Mouse (Mus musculus): Measurements from ENCODE around the gene Pomgnt1. TPM values are rescaled to one million over a fixed set of nuclear protein-coding genes. Genes with fewer than 3 reads are reported as not detected.

The Pomgnt1 gene
- total RNA-seq (2021): 10 to 100 TPM; 47.9 to 50.7 TPM
- long read RNA-seq, experiment 1, transcript Pomgnt1-203 (22 exons, 2,719 nt): major isoform, 232 of 252 reads
- long read RNA-seq, experiment 1, partial matches to known transcripts: 5 of 252 reads
- long read RNA-seq, experiment 1, other reads (novel, unspliced or antisense): 15 of 252 reads
- long read RNA-seq, experiment 2, transcript Pomgnt1-203 (22 exons, 2,719 nt): major isoform, 220 of 251 reads
- long read RNA-seq, experiment 2, partial matches to known transcripts: 3 of 251 reads
- long read RNA-seq, experiment 2, other reads (novel, unspliced or antisense): 27 of 251 reads

GRCm38 (mm10) chr4:116123602-116124519, at the start of gene Pomgnt1, which contains the start of gene Rad54l:
Gene Pomgnt1 (plus strand): TSS chr4:116123840.
Gene Rad54l (minus strand): TSS chr4:116123690.
- peak; percentile 87 for DNase-seq
- Histone ChIP-seq H3K4me3 (peak within 1 kb of the TSS; percentile 75), H3K27ac (peak within 1 kb of the TSS; percentile 81)
- intact Hi-C loops (cut with DNase I): no loop called here
- peak; percentile 26 for TF ChIP-seq CTCF (IDR thresholded peaks at IDR 0.05)

GRCm38 (mm10) chr4:116074145-116074675, 49.4 kb upstream of the Pomgnt1 start:
- intact Hi-C loops (cut with DNase I): no loop called here
- peak overlapping the region; percentile 98 for H3K27ac ChIP-seq
- peak; percentile 29 for TF ChIP-seq CTCF (IDR thresholded peaks at IDR 0.05)
- peak overlapping the region; percentile 97 for H3K4me3 ChIP-seq
- no peak for DNase-seq

- Histone ChIP-seq H3K27ac (peak within 1 kb of the TSS; percentile 98), H3K4me3 (peak within 1 kb of the TSS; percentile 97)
- peak; percentile 97 for DNase-seq
- TF ChIP-seq CTCF (IDR thresholded peaks at IDR 0.05): no peak
- intact Hi-C loops (cut with DNase I): no loop called here
Observed at GRCm38 (mm10) chr4:116074861-116075620, 48.6 kb upstream of the Pomgnt1 start, which contains the start of the genes Uqcrh and Lrrc41. Gene Uqcrh (minus strand): TSS chr4:116075071. Gene Lrrc41 (plus strand): TSS chr4:116075269.

GRCm38 (mm10) chr4:116075631-116076368, 47.8 kb upstream of the Pomgnt1 start:
- Histone ChIP-seq H3K4me3 (peak overlapping the region; percentile 97), H3K27ac (peak overlapping the region; percentile 98)
- intact Hi-C loops (cut with DNase I): no loop called here
- peak; percentile 63 for TF ChIP-seq CTCF (IDR thresholded peaks at IDR 0.05)
- DNase-seq: peak; percentile 88

- Histone ChIP-seq H3K27ac (peak overlapping the region; percentile 98), H3K4me3 (peak overlapping the region; percentile 97)
- intact Hi-C loops (cut with DNase I): no loop called here
- peak; percentile 59 for DNase-seq
- no peak for TF ChIP-seq CTCF (IDR thresholded peaks at IDR 0.05)
Observed at GRCm38 (mm10) chr4:116076369-116077231, 47.0 kb upstream of the Pomgnt1 start.

- peak; percentile 20 for DNase-seq
- intact Hi-C loops (cut with DNase I): no loop called here
- H3K4me3 ChIP-seq: peak overlapping the region; percentile 97
- peak overlapping the region; percentile 98 for H3K27ac ChIP-seq
- TF ChIP-seq CTCF (IDR thresholded peaks at IDR 0.05): no peak
Observed at GRCm38 (mm10) chr4:116077240-116078095, 46.2 kb upstream of the Pomgnt1 start.

- Histone ChIP-seq H3K27ac (no peak overlapping the region), H3K4me3 (no peak overlapping the region)
- DNase-seq: peak; percentile 51
- no peak for TF ChIP-seq CTCF (IDR thresholded peaks at IDR 0.05)
- intact Hi-C loops (cut with DNase I): no loop called here
Observed at GRCm38 (mm10) chr4:116088510-116089249, 35.0 kb upstream of the Pomgnt1 start.

- DNase-seq: no peak
- intact Hi-C loops (cut with DNase I): no loop called here
- no peak for TF ChIP-seq CTCF (IDR thresholded peaks at IDR 0.05)
- Histone ChIP-seq H3K4me3 (no peak overlapping the region), H3K27ac (no peak overlapping the region)
Observed at GRCm38 (mm10) chr4:116096291-116096690, 27.3 kb upstream of the Pomgnt1 start.

- no peak for DNase-seq
- H3K27ac ChIP-seq: no peak overlapping the region
- TF ChIP-seq CTCF (IDR thresholded peaks at IDR 0.05): no peak
- intact Hi-C loops (cut with DNase I): no loop called here
- H3K4me3 ChIP-seq: no peak overlapping the region
Observed at GRCm38 (mm10) chr4:116097211-116097610, 26.4 kb upstream of the Pomgnt1 start.

Data from gastrocnemius, adult 2 months (tissue).